Mouse (Mus musculus) ES-E14 (cell line): ENCODE measurements around the gene Bik. TPM values are rescaled to one million over a fixed set of nuclear protein-coding genes. Genes with fewer than 3 reads are reported as not detected.

Experiments
- DNase-seq: peaks from one replicate; pipeline ENCODE4 v3.0.0-alpha.2; 2013; ENCODE audit warnings: low read depth, low spot score
- H3K27ac ChIP-seq: 2 replicates; pipeline ENCODE4 v1.5.1; 2012; ENCODE audit warnings: low read depth, mild to moderate bottlenecking, low read length, moderate library complexity, mixed read lengths; ENCODE audit not compliant: poor library complexity, insufficient read depth, severe bottlenecking
- H3K36me3 ChIP-seq: 2 replicates; pipeline ENCODE4 v1.6.1; 2012; ENCODE audit warnings: mild to moderate bottlenecking, low read length, moderate library complexity, mixed read lengths; ENCODE audit not compliant: control insufficient read depth, poor library complexity, insufficient read depth, severe bottlenecking
- H3K4me1 ChIP-seq, 2 experiments: fragments of 150-350 bp in 1 of 2; sonication (generic) in 1 of 2; 2 replicates each; pipeline ENCODE4 v1.6.1; 2012; ENCODE audit warnings: low read length in 2 of 2, mild to moderate bottlenecking in 1 of 2, mixed read lengths in 1 of 2; ENCODE audit not compliant: control insufficient read depth in 2 of 2, insufficient read depth in 2 of 2, poor library complexity in 1 of 2
- H3K4me3 ChIP-seq, 2 experiments: fragments of 150-350 bp in 1 of 2; sonication (generic) in 1 of 2; 2 replicates each; pipeline ENCODE4 v1.5.1; 2012; ENCODE audit warnings: low read length in 2 of 2, low read depth in 1 of 2, mild to moderate bottlenecking in 1 of 2, mixed read lengths in 1 of 2; ENCODE audit not compliant: insufficient read depth in 1 of 2, poor library complexity in 1 of 2, severe bottlenecking in 1 of 2
- H3K9ac ChIP-seq: 2 replicates; pipeline ENCODE4 v1.6.1; 2012; ENCODE audit warnings: low read depth, mild to moderate bottlenecking, low read length, mixed read lengths; ENCODE audit not compliant: poor library complexity, insufficient read depth, severe bottlenecking
- H3K9me3 ChIP-seq: fragments of 150-350 bp; sonication (generic); 2 replicates; pipeline ENCODE4 v1.6.1; 2012; ENCODE audit warnings: low read depth, mild to moderate bottlenecking, low read length; ENCODE audit not compliant: control insufficient read depth, insufficient read depth
- CHD2 ChIP-seq: IDR thresholded peaks from 2 replicates; pipeline ENCODE4 v1.6.1; 2014; ENCODE audit warnings: mild to moderate bottlenecking, low read depth, low read length, inconsistent platforms
- HCFC1 ChIP-seq: IDR thresholded peaks from 2 replicates; pipeline ENCODE4 v1.6.1; 2012; ENCODE audit warnings: low read length, inconsistent platforms, borderline replicate concordance; ENCODE audit not compliant: insufficient read depth
- MAFK ChIP-seq: IDR thresholded peaks from 2 replicates; pipeline ENCODE4 v1.6.1; 2014; ENCODE audit warnings: mild to moderate bottlenecking, low read depth, low read length, inconsistent platforms; ENCODE audit not compliant: insufficient read depth
- ZC3H11A ChIP-seq: IDR thresholded peaks from 2 replicates; pipeline ENCODE4 v1.6.1; 2012; ENCODE audit warnings: low read depth, mild to moderate bottlenecking, inconsistent platforms, low read length, borderline replicate concordance
- ZNF384 ChIP-seq: IDR thresholded peaks from 2 replicates; pipeline ENCODE4 v1.6.1; 2012; ENCODE audit warnings: low read depth, low read length, inconsistent platforms
- in situ Hi-C, 2 experiments: fragments of 600-800 bp; cut with MboI; formaldehyde crosslinking; loops; one replicate each; pipeline ENCODE4 v1.15.1; 2025; ENCODE audit warnings: low sequenced_read_pairs in 2 of 2, inconsistent platforms in 1 of 2; ENCODE audit not compliant: unreplicated experiment in 2 of 2
- total RNA-seq: library from RNA; depleted of rRNA; stranded (reverse); fragments of 300-350 nt; gene quantifications from 2 replicates; pipeline ENCODE4 v1.2.3, GENCODE M21; 2012

The Bik gene
- total RNA-seq, 1 experiment, result 2.5 TPM

- H3K9me3 ChIP-seq, result no peaks in the 10 kb centered on the region
- no peak for DNase-seq
- H3K36me3 ChIP-seq, result peaks cover 36% of the 10 kb centered on the region
- no peak overlapping the region for H3K4me3 ChIP-seq
- TF ChIP-seq ZNF384 (no peak), ZC3H11A (no peak), CHD2 (no peak), MAFK (no peak), HCFC1 (no peak)
- no peak overlapping the region for H3K27ac ChIP-seq
- in situ Hi-C loops, result no loop called here
- peaks cover 0 to 5% of the 10 kb centered on the region in 2 experiments; a peak in 1 of 4 replicates for H3K4me1 ChIP-seq
- H3K9ac ChIP-seq, result no peak overlapping the region
Observed at GRCm38 (mm10) chr15:83546029-83546428, 19.4 kb downstream of the Bik start.

GRCm38 (mm10) chr15:83547144-83547543 lies 20.5 kb downstream of the Bik start:
- Histone ChIP-seq H3K4me3 (no peak overlapping the region), H3K9ac (no peak overlapping the region), H3K36me3 (peaks cover 36% of the 10 kb centered on the region), H3K4me1 (peaks cover 0 to 5% of the 10 kb centered on the region in 2 experiments; a peak in 1 of 4 replicates), H3K9me3 (no peaks in the 10 kb centered on the region), H3K27ac (no peak overlapping the region)
- no peak for TF ChIP-seq ZNF384
- no peak for TF ChIP-seq MAFK
- TF ChIP-seq ZC3H11A, result no peak
- no peak for TF ChIP-seq CHD2
- TF ChIP-seq HCFC1, result no peak
- no peak for DNase-seq
- in situ Hi-C loops, result no loop called here

GRCm38 (mm10) chr15:83550137-83550536 lies 23.5 kb downstream of the Bik start:
- in situ Hi-C loops, result no loop called here
- Histone ChIP-seq H3K36me3 (peaks cover 45% of the 10 kb centered on the region), H3K4me1 (peaks cover 0 to 5% of the 10 kb centered on the region in 2 experiments; a peak in 1 of 4 replicates), H3K27ac (no peak overlapping the region), H3K4me3 (no peak overlapping the region), H3K9ac (no peak overlapping the region), H3K9me3 (no peaks in the 10 kb centered on the region)
- TF ChIP-seq HCFC1 (no peak), CHD2 (no peak)
- DNase-seq, result no peak

GRCm38 (mm10) chr15:83553831-83554230 lies 27.2 kb downstream of the Bik start:
- no peak overlapping the region for H3K9ac ChIP-seq
- in situ Hi-C loops, result no loop called here
- no peak overlapping the region for H3K27ac ChIP-seq
- no peak overlapping the region for H3K4me3 ChIP-seq
- TF ChIP-seq ZNF384, result no peak
- TF ChIP-seq ZC3H11A, result no peak
- no peak for TF ChIP-seq CHD2
- TF ChIP-seq HCFC1, result no peak
- no peak for TF ChIP-seq MAFK
- H3K36me3 ChIP-seq, result peaks cover 19% of the 10 kb centered on the region
- no peaks in the 10 kb centered on the region for H3K4me1 ChIP-seq
- no peaks in the 10 kb centered on the region for H3K9me3 ChIP-seq
- no peak for DNase-seq

- Histone ChIP-seq H3K4me1 (no peaks in the 10 kb centered on the region), H3K9ac (peak overlapping the region; percentile 100), H3K9me3 (no peaks in the 10 kb centered on the region), H3K36me3 (peaks cover 11% of the 10 kb centered on the region; the same call in 1 of the 2 replicates), H3K4me3 (peak overlapping the region; percentile 96 to 99), H3K27ac (peak overlapping the region; percentile 75)
- TF ChIP-seq CHD2 (no peak), HCFC1 (no peak), ZNF384 (no peak), MAFK (no peak), ZC3H11A (no peak)
- DNase-seq, result peak; percentile 68
- in situ Hi-C loops, result no loop called here
Observed at GRCm38 (mm10) chr15:83555161-83555974, 28.7 kb downstream of the Bik start.
